Mouse (Mus musculus) CH12.LX (cell line): ENCODE results near the gene Msantd2. TPM values are rescaled to one million over a fixed set of nuclear protein-coding genes. Genes with fewer than 3 reads are reported as not detected.

ENCODE experiments used
- DNase-seq: peaks from one replicate; pipeline ENCODE4 v3.0.0-alpha.2; 2013; ENCODE audit errors: extremely low read depth
- H3K27ac ChIP-seq: 2 replicates; pipeline ENCODE4 v1.5.1; 2012; ENCODE audit warnings: low read depth, mild to moderate bottlenecking, control low read depth, moderate library complexity; ENCODE audit not compliant: insufficient read depth
- H3K27me3 ChIP-seq: replicated peaks from 2 replicates; pipeline ENCODE3; 2012; ENCODE audit warnings: inconsistent platforms
- H3K36me3 ChIP-seq, 2 experiments: replicated peaks in 1 of 2; 2 replicates each; pipeline versions ENCODE3 to v1.6.1; 2012; ENCODE audit warnings: inconsistent platforms in 1 of 2, low read length in 1 of 2, mild to moderate bottlenecking in 1 of 2, mixed read lengths in 1 of 2, moderate library complexity in 1 of 2; ENCODE audit not compliant: control insufficient read depth in 1 of 2, insufficient read depth in 1 of 2
- H3K4me1 ChIP-seq, 2 experiments: 2 replicates each; pipeline ENCODE4 v1.6.1; 2012; ENCODE audit warnings: inconsistent platforms in 1 of 2, moderate library complexity in 1 of 2; ENCODE audit not compliant: insufficient read depth in 2 of 2, control insufficient read depth in 1 of 2
- H3K4me2 ChIP-seq: 2 replicates; pipeline ENCODE4 v1.6.1; 2012; ENCODE audit warnings: low read depth, mild to moderate bottlenecking, control low read depth; ENCODE audit not compliant: poor library complexity, insufficient read depth, severe bottlenecking
- H3K4me3 ChIP-seq, 3 experiments: fragments of 150-350 bp in 1 of 3; sonication (generic) in 1 of 3; replicated peaks in 1 of 3; 2 replicates each; pipeline versions ENCODE3 to v1.5.1; 2011 to 2012; ENCODE audit warnings: low read depth in 2 of 3, low read length in 2 of 3, mild to moderate bottlenecking in 2 of 3, moderate library complexity in 2 of 3, control low read depth in 1 of 3, improper control_type of control experiment in 1 of 3, inconsistent platforms in 1 of 3, mixed read lengths in 1 of 3; ENCODE audit not compliant: poor library complexity in 1 of 3
- H3K79me2 ChIP-seq: replicated peaks from 2 replicates; pipeline ENCODE4 v1.6.1; 2012; ENCODE audit warnings: mild to moderate bottlenecking, moderate library complexity; ENCODE audit not compliant: control insufficient read depth, poor library complexity, insufficient read depth, severe bottlenecking; ENCODE audit errors: extremely low read depth
- H3K9ac ChIP-seq: 2 replicates; pipeline ENCODE4 v1.6.1; 2012; ENCODE audit warnings: low read depth, mild to moderate bottlenecking, control low read depth, moderate library complexity; ENCODE audit not compliant: insufficient read depth
- H3K9me3 ChIP-seq: replicated peaks from 2 replicates; pipeline ENCODE3; 2012; ENCODE audit warnings: low read length, inconsistent platforms, mixed read lengths
- CTCF ChIP-seq, 2 experiments: IDR thresholded peaks in 1 of 2; conservative IDR thresholded peaks in 1 of 2; 2 replicates each; pipeline ENCODE4 v1.5.1; 2011 to 2012; ENCODE audit warnings: low read depth in 2 of 2, low read length in 2 of 2, improper control_type of control experiment in 1 of 2, inconsistent platforms in 1 of 2, mild to moderate bottlenecking in 1 of 2, moderate library complexity in 1 of 2
- E2F4 ChIP-seq: IDR thresholded peaks from 2 replicates; pipeline ENCODE4 v1.6.1; 2011; ENCODE audit warnings: low read depth, low read length, improper control_type of control experiment; ENCODE audit not compliant: insufficient replicate concordance
- EP300 ChIP-seq: IDR thresholded peaks from 2 replicates; pipeline ENCODE4 v1.6.1; 2011; ENCODE audit warnings: low read length, improper control_type of control experiment
- ETS1 ChIP-seq: conservative IDR thresholded peaks from 2 replicates; pipeline ENCODE4 v1.6.1; 2012; ENCODE audit warnings: low read depth, mild to moderate bottlenecking, inconsistent platforms, low read length, improper control_type of control experiment, moderate library complexity
- IRF4 ChIP-seq: IDR thresholded peaks from 2 replicates; pipeline ENCODE4 v1.6.1; 2014; ENCODE audit warnings: low read depth, mild to moderate bottlenecking, inconsistent platforms, low read length, improper control_type of control experiment
- JUN ChIP-seq: IDR thresholded peaks from 2 replicates; pipeline ENCODE4 v1.6.1; 2011; ENCODE audit warnings: low read depth, mild to moderate bottlenecking, low read length, improper control_type of control experiment, moderate library complexity; ENCODE audit not compliant: insufficient read depth
- JUND ChIP-seq: conservative IDR thresholded peaks from 2 replicates; pipeline ENCODE4 v1.6.1; 2011; ENCODE audit warnings: low read depth, low read length, improper control_type of control experiment
- MAX ChIP-seq: IDR thresholded peaks from 2 replicates; pipeline ENCODE4 v1.6.1; 2011; ENCODE audit warnings: low read length, improper control_type of control experiment
- NELFE ChIP-seq: IDR thresholded peaks from 2 replicates; pipeline ENCODE4 v1.6.1; 2011; ENCODE audit warnings: low read depth, low read length, improper control_type of control experiment
- PAX5 ChIP-seq: IDR thresholded peaks from 2 replicates; pipeline ENCODE4 v1.6.1; 2012; ENCODE audit warnings: low read length, inconsistent platforms, mixed read lengths
- POLR2A ChIP-seq: IDR thresholded peaks from 2 replicates; pipeline ENCODE4 v1.6.1; 2011; ENCODE audit warnings: low read depth, mild to moderate bottlenecking, improper control_type of control experiment, low read length
- RAD21 ChIP-seq: IDR thresholded peaks from 2 replicates; pipeline ENCODE4 v1.6.1; 2011; ENCODE audit warnings: low read depth, mild to moderate bottlenecking, low read length, improper control_type of control experiment, moderate library complexity
- UBTF ChIP-seq: IDR thresholded peaks from 2 replicates; pipeline ENCODE4 v1.6.1; 2012; ENCODE audit warnings: low read depth, mild to moderate bottlenecking, inconsistent platforms, low read length, improper control_type of control experiment, moderate library complexity
- ZC3H11A ChIP-seq: IDR thresholded peaks from 2 replicates; pipeline ENCODE4 v1.6.1; 2012; ENCODE audit warnings: low read depth, mild to moderate bottlenecking, inconsistent platforms, low read length, improper control_type of control experiment
- ZKSCAN1 ChIP-seq: IDR thresholded peaks from 2 replicates; pipeline ENCODE4 v1.6.1; 2012; ENCODE audit warnings: low read depth, inconsistent platforms, low read length, improper control_type of control experiment, borderline replicate concordance
- ZMIZ1 ChIP-seq: IDR thresholded peaks from 2 replicates; pipeline ENCODE4 v1.6.1; 2012; ENCODE audit warnings: low read depth, mild to moderate bottlenecking, inconsistent platforms, low read length, improper control_type of control experiment
- dilution Hi-C: fragments of 300-500 bp; cut with MboI; formaldehyde crosslinking; loops from 2 replicates; pipeline ENCODE4 v1.14.3; 2020; ENCODE audit warnings: low sequenced_read_pairs; ENCODE audit not compliant: extremely low pct_unique_long_range_greater_than_20kb, extremely low pct_ligation_motif_present
- in situ Hi-C: fragments of 300-500 bp; cut with MboI; formaldehyde crosslinking; loops from 3 replicates; pipeline ENCODE4 v1.14.3; 2019; ENCODE audit warnings: low sequenced_read_pairs, low pct_ligation_motif_present, low pct_unique_long_range_greater_than_20kb, mixed read lengths
- polyA plus RNA-seq: library from polyadenylated mRNA; unstranded; fragments of >175 nt; gene quantifications from 2 replicates; pipeline ENCODE4 v1.2.1, GENCODE M21; 2012; ENCODE audit warnings: low read depth; ENCODE audit not compliant: insufficient read length
- total RNA-seq, 2 experiments: library from RNA; depleted of rRNA; stranded (reverse); fragments of 300-350 nt in 1 of 2; fragments of >200 nt in 1 of 2; gene quantifications; 2 replicates each; pipeline ENCODE4 v1.2.3; 2012 to 2014

The Msantd2 gene
- total and polyA plus RNA-seq, 3 experiments, result 11.9 to 16.8 (median 13.8) TPM

DNA sequence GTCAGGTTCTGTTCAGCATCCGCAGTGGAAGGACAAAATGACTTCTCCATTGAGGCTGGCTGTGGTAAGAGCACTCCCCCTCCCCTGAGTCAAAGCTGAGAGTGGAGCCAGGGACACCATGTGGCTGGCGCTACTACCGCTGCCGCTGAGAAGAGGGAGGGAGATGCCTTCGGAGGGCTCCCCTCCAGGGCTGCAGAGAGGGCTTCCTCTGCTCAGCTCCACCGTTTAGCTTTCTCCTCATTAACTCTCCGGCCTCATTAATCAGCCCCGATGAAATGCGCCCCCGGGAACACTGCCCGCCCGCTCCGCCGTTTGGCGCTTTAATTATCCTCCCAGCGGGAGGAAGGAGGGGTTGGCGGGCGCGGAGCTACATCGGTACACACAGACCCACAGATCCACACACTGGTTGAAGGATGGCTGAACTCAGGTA, 32.6 kb upstream of the Msantd2 start:
- in situ Hi-C loops, result no loop called here
- DNase-seq, result no peak
- Histone ChIP-seq H3K27me3 (peaks cover 39% of the 10 kb centered on the region), H3K9me3 (peaks cover 3% of the 10 kb centered on the region), H3K79me2 (no peaks in the 10 kb centered on the region), H3K36me3 (no peaks in the 10 kb centered on the region), H3K9ac (no peak overlapping the region), H3K27ac (no peak overlapping the region), H3K4me3 (no peak overlapping the region), H3K4me2 (no peak overlapping the region), H3K4me1 (peaks cover 0 to 25% of the 10 kb centered on the region in 2 experiments; a peak in 3 of 4 replicates)
- dilution Hi-C loops, result no loop called here
- TF ChIP-seq E2F4 (no peak), NELFE (no peak), ZC3H11A (no peak), ZKSCAN1 (no peak), EP300 (no peak), PAX5 (no peak), JUND (no peak), CTCF (conservative IDR thresholded peaks at IDR 0.05 in 1 of 2, IDR thresholded peaks at IDR 0.05 in 1 of 2; ENCODE audit: low read depth in 2 of 2, low read length in 2 of 2) (no peak), JUN (no peak), ZMIZ1 (no peak), MAX (no peak), IRF4 (no peak), RAD21 (no peak), ETS1 (no peak), POLR2A (no peak)

DNA sequence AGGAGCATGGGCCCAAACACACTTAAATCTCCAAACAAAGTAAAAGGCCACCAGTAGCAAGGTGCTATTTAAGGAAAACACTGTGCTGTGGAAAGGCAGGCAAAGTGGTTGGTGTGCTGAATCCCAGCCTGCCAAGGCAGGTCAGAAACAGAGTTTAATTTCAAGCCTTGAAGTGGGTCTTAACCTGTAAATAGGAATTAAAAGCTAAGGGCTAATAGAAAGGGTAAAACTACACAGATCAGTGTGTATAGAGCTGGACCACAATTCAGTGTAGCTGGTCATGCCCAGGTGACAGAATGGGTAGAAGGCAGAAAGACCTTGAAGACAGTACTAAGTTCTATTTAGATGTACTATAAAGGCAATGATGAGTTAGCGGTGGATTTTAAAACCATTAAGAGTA, 32.0 kb upstream of the Msantd2 start:
- H3K27ac ChIP-seq, result no peak overlapping the region
- peaks cover 3% of the 10 kb centered on the region for H3K9me3 ChIP-seq
- no peak for TF ChIP-seq UBTF
- TF ChIP-seq ZKSCAN1, result no peak
- H3K4me2 ChIP-seq, result no peak overlapping the region
- H3K4me3 ChIP-seq, result no peak overlapping the region
- H3K4me1 ChIP-seq, result peaks cover 0 to 25% of the 10 kb centered on the region in 2 experiments; a peak in 3 of 4 replicates
- H3K36me3 ChIP-seq, result no peaks in the 10 kb centered on the region
- H3K27me3 ChIP-seq, result peaks cover 43% of the 10 kb centered on the region
- dilution Hi-C loops (no loop called here), in situ Hi-C loops (no loop called here)
- no peaks in the 10 kb centered on the region for H3K79me2 ChIP-seq
- DNase-seq, result no peak
- no peak overlapping the region for H3K9ac ChIP-seq
